In the genomic region with DNA sequence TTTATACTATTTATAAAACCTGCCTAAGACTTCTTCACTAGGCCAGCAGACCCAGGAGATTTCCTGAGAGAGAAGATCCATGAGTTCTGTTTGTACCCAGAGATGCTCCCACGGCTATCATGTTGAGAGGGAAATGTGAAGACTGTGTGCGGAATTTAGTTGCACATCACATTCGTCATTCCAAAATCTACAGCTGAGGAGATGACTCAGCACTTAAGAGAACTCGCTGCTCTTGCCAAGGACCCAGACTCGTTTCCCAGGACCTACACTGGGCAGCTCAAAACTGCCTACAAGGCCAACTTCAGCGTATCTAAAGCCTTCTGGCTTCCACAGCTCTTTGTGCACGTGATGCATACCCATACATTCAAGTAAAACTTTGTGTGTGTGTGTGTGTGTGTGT, we compare ENCODE assay signal across 15 mouse cellular contexts. TPM values are rescaled to one million over a fixed set of nuclear protein-coding genes. Genes with fewer than 3 reads are reported as not detected.
A peak's percentile ranks its signal among the peaks of the same experiment; 100 is the strongest.
DNase-seq lines count a peak whose midpoint lies in the region.
"Had no signal": no experiment of that assay in that cellular context is flagged by ENCODE, and none has a peak within 500 bp of the region (broad histone marks: within the 10 kb centered on the region; RNA-seq: fewer than 3 reads in every experiment).

No protein-coding gene starts in this region.

- peak; percentile 12 for DNase-seq in gastrocnemius, postnatal 25 days
- no peak for DNase-seq in gastrocnemius, postnatal 4 days (ENCODE audit: low spot score in 2 of 2)
- DNase-seq in ovary, adult 18-20 months (ENCODE audit: low spot score): peak; percentile 25
- DNase-seq in ovary, postnatal 10 days (ENCODE audit: low spot score): no peak
- DNase-seq in MN1 (ENCODE audit: low spot score): peak; percentile 7
- peak; percentile 62 for DNase-seq in brain, adult 2 months (ENCODE audit: low read depth, low spot score)
- no peak for DNase-seq in kidney, postnatal 36 days
- no peak for DNase-seq in left cerebral cortex, postnatal 4 days
- DNase-seq: cerebellum, adult 8-10 months; midbrain, embryonic 14.5 days; thymus, postnatal 25 days had no signal

- intact Hi-C loops in left cerebral cortex, postnatal 4 days (cut with DNase I): loop anchor here (10.0 kb wide), 1 partner anchor 213 kb away; no protein-coding TSS in a partner anchor

RNA-seq across cellular contexts. Expression of a gene that starts 1.4 kb away (rescaled TPM):
- not detected for total RNA-seq in gastrocnemius, postnatal 25 days (2021)
- total RNA-seq in gastrocnemius, postnatal 4 days (2021): not detected
- total RNA-seq in left cerebral cortex, postnatal 4 days (2021): not detected
- total RNA-seq: common myeloid progenitor, adult 5-6 weeks; hematopoietic stem cell, adult 5-6 weeks; layer of hippocampus, postnatal 10 days; megakaryocyte, adult 5-6 weeks had no signal

RNA-seq across cellular contexts. Expression of a gene that starts 25.3 kb away (rescaled TPM):
- 1 to 10 TPM in 1 of 2 experiments, under 1 TPM in 1; 0.23 to 1.5 TPM for total RNA-seq in gastrocnemius, postnatal 25 days (2021)
- under 1 TPM; 0.47 to 0.52 TPM for total RNA-seq in gastrocnemius, postnatal 4 days (2021)
- total RNA-seq in left cerebral cortex, postnatal 4 days (2021): under 1 TPM in 1 of 2 experiments, not detected in 1; 0.85 TPM
- total RNA-seq: common myeloid progenitor, adult 5-6 weeks; hematopoietic stem cell, adult 5-6 weeks; megakaryocyte, adult 5-6 weeks had no signal

RNA-seq across cellular contexts. Expression of a gene that starts 47.5 kb away (rescaled TPM):
- total RNA-seq in gastrocnemius, postnatal 25 days (2021): 1 to 10 TPM; 1.8 TPM
- total RNA-seq in gastrocnemius, postnatal 4 days (2021): 1 to 10 TPM; 3.9 to 4.2 TPM
- 1 to 10 TPM; 4.4 to 5.0 TPM for total RNA-seq in left cerebral cortex, postnatal 4 days (2021)

RNA-seq across cellular contexts. Expression of a gene that starts 49.0 kb away (rescaled TPM):
- 1 to 10 TPM; 1.5 to 1.8 TPM for total RNA-seq in gastrocnemius, postnatal 25 days (2021)
- total RNA-seq in gastrocnemius, postnatal 4 days (2021): 1 to 10 TPM; 3.5 to 4.9 TPM
- 1 to 10 TPM; 4.4 to 5.5 TPM for total RNA-seq in left cerebral cortex, postnatal 4 days (2021)

Comparison
In these comparisons a context has a peak if more than half of its experiments do, and no peak if none do; other contexts are left out.
1. DNase-seq: peak in gastrocnemius, postnatal 25 days (single experiment), ovary, adult 18-20 months (single experiment), MN1 (single experiment) and brain, adult 2 months (single experiment); none in gastrocnemius, postnatal 4 days (0 of 2), ovary, postnatal 10 days (single experiment), kidney, postnatal 36 days (0 of 2) and left cerebral cortex, postnatal 4 days (single experiment).